In the genomic region with DNA sequence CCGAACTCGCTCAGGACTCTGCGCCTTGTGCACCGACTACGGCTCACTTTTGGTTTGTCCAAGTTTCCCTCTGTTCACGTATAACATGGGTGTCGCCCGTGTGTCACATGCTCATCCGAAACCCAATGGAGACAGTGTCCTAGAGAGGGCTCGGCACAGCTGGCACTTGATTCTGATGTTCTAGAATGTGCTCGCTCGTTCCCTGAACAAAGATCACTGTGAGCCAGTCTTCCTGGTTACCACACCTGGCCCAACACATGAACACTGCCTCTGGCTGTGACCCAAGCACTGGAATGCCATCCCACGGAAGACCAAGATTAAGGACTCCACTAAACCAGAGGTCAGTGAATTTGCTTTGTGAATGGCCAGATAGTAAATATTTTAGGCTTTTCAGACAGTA, we compare ENCODE assay signal across 24 mouse cellular contexts. TPM values are rescaled to one million over a fixed set of nuclear protein-coding genes. Genes with fewer than 3 reads are reported as not detected.
DNase-seq lines count a peak whose midpoint lies in the region; ATAC-seq and TF ChIP-seq lines count a peak whose summit lies in the region.
"Had no signal": no experiment of that assay in that cellular context is flagged by ENCODE, and none has a peak within 500 bp of the region (broad histone marks: within the 10 kb centered on the region; RNA-seq: fewer than 3 reads in every experiment).

No protein-coding gene starts in this region.

- H3K9me3 ChIP-seq in lung, embryonic 14.5 days (ENCODE audit: low read depth, low read length) = no peaks in the 10 kb centered on the region
- no peaks in the 10 kb centered on the region for H3K9me3 ChIP-seq in embryonic facial prominence, embryonic 10.5 days
- no peaks in the 10 kb centered on the region for H3K9me3 ChIP-seq in midbrain, embryonic 10.5 days (replicated peaks)
- H3K9me3 ChIP-seq: embryonic facial prominence, embryonic 13.5 days; forebrain, embryonic 13.5 days; heart, embryonic 15.5 days; hindbrain, embryonic 13.5 days; midbrain, embryonic 12.5 days had no signal

- H3K36me3 ChIP-seq in kidney, adult 2 months (ENCODE audit: control insufficient read depth, insufficient read depth, low read length) = no peaks in the 10 kb centered on the region
- H3K36me3 ChIP-seq in lung, embryonic 14.5 days (ENCODE audit: insufficient read depth) = 0 out of 2 replicates have a peak, but pooled peaks cover 4% of the 10 kb centered on the region
- H3K36me3 ChIP-seq in embryonic facial prominence, embryonic 10.5 days (replicated peaks) = peaks cover 36% of the 10 kb centered on the region
- H3K36me3 ChIP-seq in midbrain, embryonic 10.5 days = peaks cover 4% of the 10 kb centered on the region; the same call in 1 of the 2 replicates
- H3K36me3 ChIP-seq: heart, embryonic 15.5 days; hindbrain, embryonic 13.5 days; midbrain, embryonic 12.5 days had no signal

- TF ChIP-seq POLR2A in kidney, adult 2 months (IDR thresholded peaks at IDR 0.05; ENCODE audit: low read depth, low read length) = no peak

- H3K4me2 ChIP-seq in lung, embryonic 14.5 days = no peak overlapping the region
- H3K4me2 ChIP-seq: embryonic facial prominence, embryonic 13.5 days; forebrain, embryonic 13.5 days; heart, embryonic 15.5 days; hindbrain, embryonic 13.5 days; midbrain, embryonic 12.5 days had no signal

- TF ChIP-seq CTCF in kidney, adult 2 months (conservative IDR thresholded peaks at IDR 0.05; ENCODE audit: insufficient read depth, insufficient read length, low read depth, low read length) = no peak
- no peak for TF ChIP-seq CTCF in lung, embryonic 14.5 days (IDR thresholded peaks at IDR 0.05; ENCODE audit: low read depth)

- no peak overlapping the region for H3K4me3 ChIP-seq in kidney, adult 2 months (ENCODE audit: insufficient read depth, low read depth, low read length)
- H3K4me3 ChIP-seq in lung, embryonic 14.5 days (ENCODE audit: low read depth, low read length) = no peak overlapping the region
- H3K4me3 ChIP-seq in embryonic facial prominence, embryonic 10.5 days = no peak overlapping the region
- no peak overlapping the region for H3K4me3 ChIP-seq in midbrain, embryonic 10.5 days
- H3K4me3 ChIP-seq: embryonic facial prominence, embryonic 13.5 days; erythroblast, embryonic 14.5 days; forebrain, embryonic 13.5 days; heart, embryonic 15.5 days; hindbrain, embryonic 13.5 days; midbrain, embryonic 12.5 days had no signal

- no peaks in the 10 kb centered on the region for H3K4me1 ChIP-seq in kidney, adult 2 months (ENCODE audit: control insufficient read depth, insufficient read depth, low read length)
- H3K4me1 ChIP-seq in lung, embryonic 14.5 days (ENCODE audit: insufficient read depth) = no peaks in the 10 kb centered on the region; the same call in 1 of the 2 replicates
- H3K4me1 ChIP-seq in embryonic facial prominence, embryonic 10.5 days = peaks cover 68% of the 10 kb centered on the region
- H3K4me1 ChIP-seq in midbrain, embryonic 10.5 days = peaks cover 66% of the 10 kb centered on the region

- no peaks in the 10 kb centered on the region for H3K27me3 ChIP-seq in kidney, adult 2 months (replicated peaks; ENCODE audit: control insufficient read depth, insufficient read depth, low read length)
- H3K27me3 ChIP-seq in lung, embryonic 14.5 days (ENCODE audit: insufficient read depth, low read length) = no peaks in the 10 kb centered on the region
- no peaks in the 10 kb centered on the region for H3K27me3 ChIP-seq in embryonic facial prominence, embryonic 10.5 days (replicated peaks; ENCODE audit: low read depth, poor library complexity, severe bottlenecking)
- peaks cover 76% of the 10 kb centered on the region for H3K27me3 ChIP-seq in midbrain, embryonic 10.5 days (ENCODE audit: low read depth, poor library complexity, severe bottlenecking)
- H3K27me3 ChIP-seq: embryonic facial prominence, embryonic 13.5 days; forebrain, embryonic 13.5 days; heart, embryonic 15.5 days had no signal

- H3K9ac ChIP-seq in lung, embryonic 14.5 days = no peak overlapping the region
- H3K9ac ChIP-seq: embryonic facial prominence, embryonic 13.5 days; forebrain, embryonic 13.5 days; heart, embryonic 15.5 days; hindbrain, embryonic 13.5 days; midbrain, embryonic 12.5 days had no signal

- 0 out of 2 replicates have a peak, but pooled peaks have one; percentile 11 for ATAC-seq in lung, embryonic 14.5 days (ENCODE audit: insufficient read depth)
- ATAC-seq: CD4-positive, CD25-positive, alpha-beta regulatory T cell, adult 4 months; forebrain, embryonic 13.5 days had no signal

- no peak overlapping the region for H3K27ac ChIP-seq in kidney, adult 2 months (ENCODE audit: insufficient read depth, low read depth, low read length)
- H3K27ac ChIP-seq in lung, embryonic 14.5 days (ENCODE audit: low read depth) = no peak overlapping the region
- 0 out of 2 replicates have a peak overlapping the region, but pooled peaks have one; percentile 2 for H3K27ac ChIP-seq in embryonic facial prominence, embryonic 10.5 days (replicated peaks)
- H3K27ac ChIP-seq in midbrain, embryonic 10.5 days (replicated peaks) = no peak overlapping the region
- H3K27ac ChIP-seq: embryonic facial prominence, embryonic 13.5 days; forebrain, embryonic 13.5 days; heart, embryonic 15.5 days; hindbrain, embryonic 13.5 days; midbrain, embryonic 12.5 days had no signal

- DNase-seq in kidney, adult 2 months = peak; percentile 69
- DNase-seq in kidney, postnatal 4 days = no peak
- DNase-seq in lung, embryonic 14.5 days = no peak
- no peak for DNase-seq in lung, postnatal 4 days
- DNase-seq in embryonic facial prominence, embryonic 10.5 days (ENCODE audit: low spot score) = no peak
- DNase-seq in large intestine, adult 2 months (ENCODE audit: low read depth, low spot score) = peak; percentile 76
- no peak for DNase-seq in retina, embryonic 14.5 days (ENCODE audit: low spot score)
- DNase-seq in midbrain, embryonic 10.5 days (ENCODE audit: low spot score) = no peak
- DNase-seq: adrenal gland, adult 2 months; cerebellum, adult 11-12 months; cerebellum, postnatal 14 days; heart, postnatal 36 days; left cerebral cortex, postnatal 4 days; right cerebral cortex, postnatal 14 days; spleen, adult 18-20 months; thymus, adult 18-20 months; thymus, postnatal 4 days had no signal

- 76% methylated on average over 13 of the region's 13 CpGs for WGBS in kidney, adult 2 months
- 84% methylated on average over 13 of the region's 13 CpGs for WGBS in lung, embryonic 14.5 days
- 90% methylated on average over 13 of the region's 13 CpGs for WGBS in embryonic facial prominence, embryonic 10.5 days
- 40% methylated on average over 13 of the region's 13 CpGs for WGBS in large intestine, adult 2 months
- WGBS in midbrain, embryonic 10.5 days = 90% methylated on average over 13 of the region's 13 CpGs

RNA-seq across cellular contexts. Expression of a gene that starts 45.3 kb away (rescaled TPM):
- 6.5 and 6.7 TPM in 2 replicates for polyA plus RNA-seq in kidney, adult 2 months (2012; rRNA removed)
- polyA plus RNA-seq in lung, embryonic 14.5 days (2014; fragmentation: Nextera tagmentation; extraction: Ambion mirVana) = 17.0 and 17.1 TPM in 2 replicates
- 16.7 and 21.4 TPM in 2 replicates for polyA plus RNA-seq in embryonic facial prominence, embryonic 10.5 days (2016; fragmentation: Nextera tagmentation; extraction: Ambion mirVana)
- polyA plus RNA-seq in large intestine, adult 2 months (2012; rRNA removed) = 21.5 and 26.4 TPM in 2 replicates
- polyA plus RNA-seq in midbrain, embryonic 10.5 days (2016; fragmentation: Nextera tagmentation; extraction: Ambion mirVana) = 8.3 and 8.7 TPM in 2 replicates
- polyA plus RNA-seq: erythroblast, embryonic 14.5 days had no signal

Comparison
In these comparisons a context has a peak if more than half of its experiments do, and no peak if none do; other contexts are left out.
1. DNase-seq: peak in kidney, adult 2 months (single experiment) and large intestine, adult 2 months (single experiment); none in kidney, postnatal 4 days (0 of 2), lung, embryonic 14.5 days (single experiment), lung, postnatal 4 days (0 of 2), embryonic facial prominence, embryonic 10.5 days (single experiment), retina, embryonic 14.5 days (single experiment) and midbrain, embryonic 10.5 days (single experiment).